Mouse (Mus musculus) c-Kit-negative CD71-positive TER-119-positive erythroid progenitor cells, embryonic 14.5 days (primary cell): Measurements from ENCODE around the gene Tmprss7.

Experiments
- DNase-seq: peaks from one replicate; pipeline ENCODE4 v3.0.0-alpha.2; 2013; ENCODE audit warnings: low read depth, low spot score

Gene Tmprss7

DNA sequence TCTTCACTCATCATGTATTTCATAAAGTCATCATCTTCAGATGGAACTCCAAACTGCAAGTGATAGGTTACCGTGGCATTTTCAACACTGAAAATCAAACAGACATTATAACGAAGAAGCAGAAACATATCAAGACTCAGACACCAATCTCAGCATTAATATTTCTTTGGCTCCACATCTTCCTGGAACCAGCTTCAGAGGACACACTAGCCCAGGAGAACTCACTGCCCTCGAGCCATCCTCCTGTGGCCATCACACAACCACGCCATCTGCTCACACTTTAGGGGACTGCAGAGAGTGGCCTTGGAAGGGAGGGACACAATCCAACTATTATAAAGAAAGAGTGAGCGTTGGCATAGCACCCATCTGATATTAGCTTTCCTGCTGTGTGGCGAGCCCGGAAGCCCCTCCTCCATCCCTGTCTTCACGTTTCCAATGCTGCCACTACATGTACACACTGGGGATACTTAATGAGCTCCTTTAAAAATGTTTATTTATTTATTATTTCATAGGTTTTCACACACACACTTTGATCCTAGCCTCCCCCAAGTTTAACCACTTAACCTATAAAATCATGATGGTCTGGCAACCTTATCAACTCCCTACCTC, 63.9 kb downstream of the Tmprss7 start:
- no peak for DNase-seq

DNA sequence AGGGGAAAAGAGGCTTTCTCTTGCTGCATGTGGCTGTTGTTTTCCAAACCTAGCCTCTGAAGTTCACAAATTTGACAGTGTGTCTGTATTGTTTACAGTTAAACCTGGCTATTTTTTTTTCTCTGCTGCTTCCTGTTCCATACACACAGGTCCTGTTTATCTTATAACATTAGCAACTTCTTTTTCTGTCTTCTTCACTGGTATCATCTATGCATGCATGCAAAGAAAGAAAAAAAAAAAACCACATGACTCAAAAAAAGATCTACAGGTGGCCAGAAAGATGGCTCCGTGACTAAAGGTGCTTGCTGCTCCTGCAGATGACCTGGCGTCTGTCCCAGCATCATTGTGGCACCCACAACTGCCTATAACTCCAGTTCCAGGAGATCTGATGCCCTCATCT, 68.1 kb downstream of the Tmprss7 start:
- no peak for DNase-seq

DNA sequence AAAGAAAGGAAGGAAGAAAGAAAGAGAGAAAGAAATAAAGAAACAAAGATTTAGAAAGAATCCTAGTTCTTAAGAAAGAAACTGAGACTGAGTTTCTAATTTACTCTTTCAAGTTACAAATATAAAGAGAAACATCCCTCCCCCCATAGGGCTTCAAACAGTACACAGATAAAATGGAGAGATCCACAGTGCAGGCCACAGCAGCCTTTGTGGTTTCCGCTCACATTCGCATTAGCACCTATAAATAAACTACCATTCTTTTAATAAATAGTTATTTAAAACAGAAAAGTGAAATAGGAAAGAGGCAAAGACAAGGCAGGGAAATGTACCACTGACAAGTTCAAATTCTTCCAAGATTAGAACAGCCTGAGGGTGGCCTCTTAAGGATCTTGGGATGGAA, 68.7 kb downstream of the Tmprss7 start:
- DNase-seq: no peak

DNA sequence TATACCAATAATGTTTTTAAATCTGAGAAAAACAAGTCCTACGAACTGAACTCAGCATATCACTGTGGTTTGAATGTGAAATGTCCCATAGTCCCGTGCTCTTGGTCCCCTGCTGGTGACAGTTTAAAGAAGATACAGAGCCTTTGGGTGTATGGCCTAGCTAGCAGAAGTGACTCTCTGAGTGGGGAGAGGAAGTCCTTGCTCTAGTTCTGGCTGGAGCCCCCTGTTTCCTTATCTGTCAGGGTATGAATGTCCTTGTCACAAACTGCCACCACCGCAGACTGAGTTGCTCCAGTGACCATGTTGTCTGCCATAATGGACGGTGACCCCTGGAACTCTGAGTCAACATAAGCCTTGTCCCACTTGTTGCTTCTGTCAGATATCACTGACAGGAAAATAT, 70.2 kb downstream of the Tmprss7 start:
- no peak for DNase-seq

DNA sequence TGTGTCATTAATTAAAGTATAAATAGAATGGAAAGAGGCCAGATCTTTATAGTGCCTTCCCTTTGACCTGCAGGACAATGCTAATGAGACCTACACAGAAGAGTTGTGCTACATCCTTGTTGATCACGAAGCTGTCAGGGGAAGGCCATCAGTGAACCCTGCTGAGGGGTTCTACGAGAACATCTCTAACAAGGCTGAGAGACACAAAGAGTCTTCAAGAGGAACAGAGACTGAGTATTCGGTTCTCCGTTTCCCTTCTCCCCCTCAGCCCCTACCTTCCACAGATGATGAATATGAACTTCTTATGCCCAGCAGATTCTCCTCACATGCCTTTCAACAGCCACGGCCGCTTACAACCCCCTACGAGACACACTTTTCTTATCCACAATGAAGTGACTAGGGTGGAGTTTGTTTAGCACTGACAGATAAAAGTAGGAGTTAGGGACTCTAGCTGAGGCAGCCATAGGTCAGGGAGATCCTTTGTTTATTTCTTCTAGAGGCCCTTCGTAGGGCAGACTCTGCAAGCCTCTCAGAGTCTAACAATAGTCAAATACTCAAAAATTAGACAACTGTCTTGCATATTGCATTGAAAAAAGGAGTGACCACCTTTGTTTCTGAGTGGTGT, 73.6 kb downstream of the Tmprss7 start:
- no peak for DNase-seq

DNA sequence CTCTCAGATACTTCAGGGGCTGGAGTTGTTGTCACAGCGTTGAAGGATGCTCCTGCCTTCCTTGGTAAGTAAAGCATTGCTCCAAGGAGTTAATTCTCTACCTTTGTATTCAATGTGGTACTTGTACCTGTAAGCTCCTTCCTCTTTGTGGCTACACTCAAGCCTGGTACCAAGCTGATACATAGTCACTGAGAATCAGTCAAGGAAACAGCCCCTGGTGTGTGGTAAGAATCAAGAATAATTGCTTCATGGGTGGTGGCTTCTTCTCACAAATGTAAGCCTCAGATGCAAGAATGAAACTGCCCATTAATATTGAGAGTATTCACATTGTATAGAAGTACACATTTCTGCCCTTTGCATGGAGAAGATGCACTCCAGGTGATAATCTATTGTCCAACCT, 77.5 kb downstream of the Tmprss7 start:
- DNase-seq: no peak

DNA sequence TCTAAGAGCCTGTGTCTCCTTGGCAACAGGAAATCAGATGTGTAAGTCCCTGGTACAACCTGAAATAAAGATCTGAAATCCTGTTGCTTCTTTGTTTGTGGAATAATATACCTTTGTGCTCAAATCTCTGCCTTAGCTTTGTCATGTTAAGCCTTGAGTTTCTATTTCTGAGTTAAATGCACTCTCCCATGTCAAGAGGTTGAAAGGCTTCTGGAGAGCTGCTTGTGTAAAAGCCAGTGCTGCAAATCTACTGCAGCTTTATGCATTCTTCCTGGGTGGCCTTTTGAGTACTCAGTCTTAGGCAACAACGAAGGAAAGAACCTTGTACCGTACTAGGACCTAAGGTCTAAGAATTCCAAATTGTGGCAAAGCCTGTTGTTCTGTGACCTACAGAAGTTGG, 80.2 kb downstream of the Tmprss7 start:
- DNase-seq: no peak

DNA sequence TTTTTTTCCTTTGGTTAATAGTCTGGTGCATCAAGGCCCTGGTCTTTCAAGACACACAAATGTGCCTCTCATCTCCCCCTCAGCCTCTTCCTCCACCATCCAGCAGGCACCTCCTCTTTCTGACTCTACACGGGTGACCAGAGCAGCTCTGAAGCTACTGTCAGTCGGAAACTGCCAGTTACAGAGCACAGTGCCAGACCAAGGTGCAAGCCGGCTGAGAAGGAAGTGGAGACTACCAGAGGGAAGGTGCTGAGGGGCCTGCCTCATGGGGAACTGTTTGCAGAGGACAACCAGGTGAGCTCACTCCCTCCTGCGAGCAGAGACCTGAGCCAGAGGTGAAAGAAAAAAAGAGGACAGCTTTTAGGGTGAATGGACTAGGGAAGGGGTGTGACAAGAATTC, 83.2 kb downstream of the Tmprss7 start, which contains the start of gene Gcsam:
Gene Gcsam (plus strand): TSS at position 114 of the 400 bp plus-strand sequence.
- no peak for DNase-seq

DNA sequence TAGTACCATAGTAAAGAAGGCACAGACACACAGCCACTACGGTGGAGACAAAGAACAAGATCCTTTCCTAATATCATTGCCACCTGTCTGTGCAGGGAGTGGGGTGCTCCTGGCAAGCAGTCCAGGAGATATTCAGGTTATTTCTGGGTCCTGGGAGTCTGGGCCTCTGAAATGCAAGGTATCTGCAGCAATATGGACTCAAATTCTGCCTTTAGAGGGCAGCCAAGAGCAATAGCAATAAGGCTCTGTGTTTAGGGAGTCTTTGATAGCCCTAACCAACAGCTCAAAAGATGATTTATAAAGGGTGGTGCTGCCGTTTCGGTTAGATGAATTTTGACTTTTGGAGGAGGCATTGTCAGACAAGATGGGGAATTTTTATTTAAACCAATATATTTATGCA, 84.2 kb downstream of the Tmprss7 start:
- DNase-seq: no peak

DNA sequence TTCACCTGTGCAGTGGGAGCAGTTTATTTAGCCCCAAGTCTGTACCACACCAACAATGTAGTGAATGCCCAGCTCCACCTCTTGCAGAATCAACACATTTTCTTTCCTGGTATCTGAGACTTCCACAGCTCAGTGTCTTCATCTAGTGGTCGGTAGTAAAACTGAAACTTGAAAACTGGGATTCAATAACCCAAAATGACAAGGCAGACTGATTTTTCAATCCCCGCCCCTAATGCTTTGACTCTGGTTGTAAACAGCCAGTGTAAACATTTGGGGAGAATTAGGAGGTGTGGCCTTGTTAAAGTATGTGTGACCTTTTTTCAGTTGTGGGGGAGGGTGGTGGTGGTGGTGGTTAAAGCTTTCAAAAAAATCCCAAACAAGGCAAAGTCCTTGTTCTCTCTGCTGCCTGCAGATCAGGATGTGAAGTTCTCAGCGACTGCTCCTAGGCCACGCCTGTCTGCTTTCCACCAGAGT, 84.9 kb downstream of the Tmprss7 start:
- DNase-seq: no peak
